Mouse (Mus musculus): Measurements from ENCODE around the gene Fxyd7. TPM values are rescaled to one million over a fixed set of nuclear protein-coding genes. Genes with fewer than 3 reads are reported as not detected.

Gene Fxyd7
- polyA plus RNA-seq, 2 experiments, result 14.9 to 16.2 TPM

GRCm38 (mm10) chr7:31039011-31039410 lies 12.3 kb downstream of the Fxyd7 start:
- H3K27ac ChIP-seq (replicated peaks; ENCODE audit: low read depth, low read length), result no peak overlapping the region
- WGBS, result 77% methylated on average over 4 of the region's 4 CpGs
- H3K4me1 ChIP-seq (ENCODE audit: control insufficient read depth, insufficient read depth, low read length), result 0 out of 2 replicates have a peak, but pooled peaks cover 2% of the 10 kb centered on the region
- TF ChIP-seq POLR2A (IDR thresholded peaks at IDR 0.05; ENCODE audit: borderline replicate concordance, extremely low read depth, insufficient read depth, insufficient read length), result no peak
- H3K4me2 ChIP-seq (replicated peaks; ENCODE audit: low read depth, low read length, severe bottlenecking), result no peak overlapping the region
- DNase-seq (ENCODE audit: low spot score) (no peak), ATAC-seq (ENCODE audit: low FRiP score, low read depth) (no peak)
- no peaks in the 10 kb centered on the region for H3K36me3 ChIP-seq (ENCODE audit: control insufficient read depth, insufficient read depth, low read length)
- H3K9me3 ChIP-seq (ENCODE audit: control insufficient read depth, low read length), result no peaks in the 10 kb centered on the region
- no peak overlapping the region for H3K9ac ChIP-seq (ENCODE audit: low read depth, low read length, severe bottlenecking)
- H3K27me3 ChIP-seq (ENCODE audit: control insufficient read depth, insufficient read depth, low read length), result peaks cover 24% of the 10 kb centered on the region
- H3K4me3 ChIP-seq (replicated peaks; ENCODE audit: low read length), result no peak overlapping the region

GRCm38 (mm10) chr7:31037675-31038074 lies 13.6 kb downstream of the Fxyd7 start:
- DNase-seq (ENCODE audit: low spot score) (no peak), ATAC-seq (ENCODE audit: low FRiP score, low read depth) (no peak)
- no peak for TF ChIP-seq POLR2A (IDR thresholded peaks at IDR 0.05; ENCODE audit: borderline replicate concordance, extremely low read depth, insufficient read depth, insufficient read length)
- H3K9ac ChIP-seq (ENCODE audit: low read depth, low read length, severe bottlenecking), result no peak overlapping the region
- H3K4me1 ChIP-seq (ENCODE audit: control insufficient read depth, insufficient read depth, low read length), result peaks cover 2% of the 10 kb centered on the region; the same call in 1 of the 2 replicates
- no peaks in the 10 kb centered on the region for H3K9me3 ChIP-seq (ENCODE audit: control insufficient read depth, low read length)
- peaks cover 18% of the 10 kb centered on the region for H3K27me3 ChIP-seq (ENCODE audit: control insufficient read depth, insufficient read depth, low read length)
- no peak overlapping the region for H3K4me3 ChIP-seq (replicated peaks; ENCODE audit: low read length)
- H3K27ac ChIP-seq (replicated peaks; ENCODE audit: low read depth, low read length), result no peak overlapping the region
- WGBS, result 75% methylated on average over 2 of the region's 2 CpGs
- no peak overlapping the region for H3K4me2 ChIP-seq (replicated peaks; ENCODE audit: low read depth, low read length, severe bottlenecking)
- no peaks in the 10 kb centered on the region for H3K36me3 ChIP-seq (ENCODE audit: control insufficient read depth, insufficient read depth, low read length)

DNA sequence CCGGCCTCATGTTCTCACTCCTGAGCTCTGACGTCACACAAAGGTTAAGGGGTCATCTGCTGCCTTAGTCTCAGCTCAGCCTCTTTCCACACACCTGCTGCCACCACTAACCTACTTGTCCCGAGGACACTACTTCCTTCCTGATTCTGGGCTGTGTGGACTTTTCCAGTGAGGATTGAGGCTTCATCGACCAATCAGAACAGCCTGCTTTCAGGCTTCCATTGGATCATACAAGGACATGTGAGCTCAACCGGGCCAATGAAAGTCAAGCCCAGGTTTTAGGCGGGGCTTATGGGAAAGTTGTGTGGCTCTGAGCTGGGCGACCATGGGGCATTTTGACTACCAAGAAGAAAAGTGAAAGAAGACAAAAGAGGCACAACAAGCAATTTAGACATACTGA lies 14.3 kb downstream of the Fxyd7 start:
- H3K4me3 ChIP-seq (replicated peaks; ENCODE audit: low read length), result no peak overlapping the region
- no peak overlapping the region for H3K4me2 ChIP-seq (replicated peaks; ENCODE audit: low read depth, low read length, severe bottlenecking)
- peaks cover under 1% of the 10 kb centered on the region; the same call in 1 of the 2 replicates for H3K4me1 ChIP-seq (ENCODE audit: control insufficient read depth, insufficient read depth, low read length)
- no peak overlapping the region for H3K9ac ChIP-seq (ENCODE audit: low read depth, low read length, severe bottlenecking)
- DNase-seq (ENCODE audit: low spot score) (no peak), ATAC-seq (ENCODE audit: low FRiP score, low read depth) (no peak)
- 86% methylated on average over 7 of the region's 7 CpGs for WGBS
- H3K36me3 ChIP-seq (ENCODE audit: control insufficient read depth, insufficient read depth, low read length), result no peaks in the 10 kb centered on the region
- H3K9me3 ChIP-seq (ENCODE audit: control insufficient read depth, low read length), result no peaks in the 10 kb centered on the region
- peaks cover 10% of the 10 kb centered on the region; the same call in 1 of the 2 replicates for H3K27me3 ChIP-seq (ENCODE audit: control insufficient read depth, insufficient read depth, low read length)
- H3K27ac ChIP-seq (replicated peaks; ENCODE audit: low read depth, low read length), result no peak overlapping the region
- no peak for TF ChIP-seq POLR2A (IDR thresholded peaks at IDR 0.05; ENCODE audit: borderline replicate concordance, extremely low read depth, insufficient read depth, insufficient read length)

- TF ChIP-seq POLR2A (IDR thresholded peaks at IDR 0.05; ENCODE audit: borderline replicate concordance, extremely low read depth, insufficient read depth, insufficient read length), result no peak
- Histone ChIP-seq H3K4me2 (replicated peaks; ENCODE audit: low read depth, low read length, severe bottlenecking) (no peak overlapping the region), H3K27me3 (ENCODE audit: control insufficient read depth, insufficient read depth, low read length) (no peaks in the 10 kb centered on the region; the same call in 1 of the 2 replicates), H3K36me3 (ENCODE audit: control insufficient read depth, insufficient read depth, low read length) (no peaks in the 10 kb centered on the region), H3K27ac (replicated peaks; ENCODE audit: low read depth, low read length) (no peak overlapping the region), H3K9ac (ENCODE audit: low read depth, low read length, severe bottlenecking) (no peak overlapping the region), H3K4me3 (replicated peaks; ENCODE audit: low read length) (no peak overlapping the region), H3K9me3 (ENCODE audit: control insufficient read depth, low read length) (no peaks in the 10 kb centered on the region), H3K4me1 (ENCODE audit: control insufficient read depth, insufficient read depth, low read length) (no peaks in the 10 kb centered on the region; the same call in 1 of the 2 replicates)
- ATAC-seq (ENCODE audit: low FRiP score, low read depth), result no peak
- DNase-seq (ENCODE audit: low spot score), result no peak
- 86% methylated on average over 11 of the region's 11 CpGs for WGBS
Observed at GRCm38 (mm10) chr7:31035291-31035690, 16.0 kb downstream of the Fxyd7 start.

DNA sequence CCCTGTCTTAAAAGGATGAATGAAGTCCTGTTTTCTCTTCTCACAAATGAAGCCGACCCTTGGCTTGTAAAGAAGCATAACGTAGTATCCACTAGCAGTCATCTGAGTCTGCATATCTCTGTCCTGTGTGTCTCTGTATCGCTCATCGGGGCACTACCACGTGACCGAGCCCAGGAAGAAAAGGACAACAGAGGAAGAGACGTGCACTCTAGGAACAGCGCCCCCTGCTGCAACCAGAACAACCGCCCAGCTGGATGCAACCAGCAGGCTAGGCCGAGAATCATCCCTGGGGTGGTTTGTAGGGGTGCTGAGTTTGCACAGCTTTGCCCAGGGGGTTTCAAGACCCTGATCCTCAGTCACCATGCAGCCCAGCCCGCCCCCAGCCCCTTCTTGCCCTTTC lies 16.5 kb downstream of the Fxyd7 start:
- no peak overlapping the region for H3K9ac ChIP-seq (ENCODE audit: low read depth, low read length, severe bottlenecking)
- ATAC-seq (ENCODE audit: low FRiP score, low read depth), result no peak
- TF ChIP-seq POLR2A (IDR thresholded peaks at IDR 0.05; ENCODE audit: borderline replicate concordance, extremely low read depth, insufficient read depth, insufficient read length), result no peak

More for the DNA sequence above, 16.5 kb downstream of the Fxyd7 start:
- Histone ChIP-seq H3K27ac (replicated peaks; ENCODE audit: low read depth, low read length) (no peak overlapping the region), H3K4me3 (replicated peaks; ENCODE audit: low read length) (no peak overlapping the region), H3K4me2 (replicated peaks; ENCODE audit: low read depth, low read length, severe bottlenecking) (no peak overlapping the region), H3K27me3 (ENCODE audit: control insufficient read depth, insufficient read depth, low read length) (no peaks in the 10 kb centered on the region), H3K36me3 (ENCODE audit: control insufficient read depth, insufficient read depth, low read length) (no peaks in the 10 kb centered on the region), H3K4me1 (ENCODE audit: control insufficient read depth, insufficient read depth, low read length) (no peaks in the 10 kb centered on the region; the same call in 1 of the 2 replicates), H3K9me3 (ENCODE audit: control insufficient read depth, low read length) (no peaks in the 10 kb centered on the region)
- DNase-seq (ENCODE audit: low spot score), result no peak
- WGBS, result 70% methylated on average over 11 of the region's 11 CpGs

Measured in limb, embryonic 14.5 days (tissue).